8 mouse cellular contexts compared by ENCODE assay signal in the genomic region with DNA sequence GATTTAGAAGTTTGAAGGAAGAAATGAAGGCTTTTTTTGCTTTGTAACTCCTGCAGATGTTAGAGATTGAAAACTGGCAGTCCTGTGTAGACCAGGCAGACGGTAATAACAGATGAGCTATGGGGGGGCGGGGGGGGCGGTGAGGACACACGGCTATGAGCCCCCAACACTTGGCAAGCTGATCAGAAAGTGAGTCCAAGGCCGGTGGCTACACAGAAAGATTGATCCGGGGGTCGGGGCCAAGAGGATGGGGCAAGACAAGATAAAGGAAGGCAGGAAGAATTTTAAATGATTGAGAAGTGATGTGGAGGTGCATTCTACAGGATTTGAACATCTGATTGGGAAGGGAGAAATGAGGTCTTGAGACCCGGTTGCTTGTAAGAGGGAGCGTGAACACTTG. TPM values are rescaled to one million over a fixed set of nuclear protein-coding genes. Genes with fewer than 3 reads are reported as not detected.
A peak's percentile ranks its signal among the peaks of the same experiment; 100 is the strongest.
DNase-seq lines count a peak whose midpoint lies in the region; ATAC-seq and TF ChIP-seq lines count a peak whose summit lies in the region.

No protein-coding gene starts in this region.

- H3K79me2 ChIP-seq in heart, adult 2 months (replicated peaks; ENCODE audit: control insufficient read depth, insufficient read depth, low read length): peaks cover 1% of the 10 kb centered on the region

- H3K4me3 ChIP-seq in heart, adult 2 months: peak overlapping the region; percentile 87; the same call in 1 of the 2 replicates
- H3K4me3 ChIP-seq in ES-Bruce4 (ENCODE audit: low read depth, low read length): peak overlapping the region; percentile 67
- peak overlapping the region; percentile 87 for H3K4me3 ChIP-seq in heart, embryonic 16.5 days (ENCODE audit: low read length)
- H3K4me3 ChIP-seq in liver, postnatal 0 days (ENCODE audit: low read depth, low read length): peak overlapping the region; percentile 73; the same call in 1 of the 2 replicates

- peak overlapping the region; percentile 80 for H3K4me2 ChIP-seq in heart, embryonic 16.5 days (ENCODE audit: low read depth, low read length)
- H3K4me2 ChIP-seq in liver, postnatal 0 days (ENCODE audit: low read depth, low read length): peak overlapping the region; percentile 93

- no peak for TF ChIP-seq EP300 in heart, adult 2 months (IDR thresholded peaks at IDR 0.05; ENCODE audit: insufficient read depth, low read depth, low read length)
- TF ChIP-seq EP300 in ES-Bruce4 (IDR thresholded peaks at IDR 0.05; ENCODE audit: insufficient read depth, low read depth, low read length): no peak
- no peak for TF ChIP-seq EP300 in liver, postnatal 0 days (IDR thresholded peaks at IDR 0.05; ENCODE audit: low read depth)

- 33% methylated on average over 9 of the region's 9 CpGs for WGBS in heart, adult 2 months
- 27% methylated on average over 9 of the region's 9 CpGs for WGBS in heart, embryonic 16.5 days
- WGBS in liver, postnatal 0 days (ENCODE audit: insufficient replicate concordance): 32% methylated on average over 9 of the region's 9 CpGs

- H3K4me1 ChIP-seq in heart, adult 2 months (ENCODE audit: control insufficient read depth, insufficient read depth, low read length): no peaks in the 10 kb centered on the region
- no peaks in the 10 kb centered on the region for H3K4me1 ChIP-seq in ES-Bruce4 (ENCODE audit: control insufficient read depth, insufficient read depth, low read length)
- H3K4me1 ChIP-seq in heart, embryonic 16.5 days (ENCODE audit: control insufficient read depth, insufficient read depth, low read length): peaks cover 13% of the 10 kb centered on the region
- peaks cover 3% of the 10 kb centered on the region; the same call in 1 of the 2 replicates for H3K4me1 ChIP-seq in liver, postnatal 0 days (ENCODE audit: insufficient read depth)

- DNase-seq in heart, adult 2 months: no peak
- no peak for DNase-seq in heart, adult 18-20 months
- no peak for DNase-seq in liver, postnatal 0 days
- DNase-seq in frontal cortex, postnatal 25 days (ENCODE audit: low spot score in 2 of 2): no peak
- DNase-seq in ovary, postnatal 14 days (ENCODE audit: low spot score): no peak
- no peak for DNase-seq in cerebellum, postnatal 36 days

- no peak for ATAC-seq in heart, embryonic 16.5 days (replicated peaks; ENCODE audit: extremely low read depth, insufficient read depth, low FRiP score)
- no peak for ATAC-seq in liver, postnatal 0 days

- H3K36me3 ChIP-seq in heart, adult 2 months (ENCODE audit: control insufficient read depth, insufficient read depth, low read length): no peaks in the 10 kb centered on the region
- no peaks in the 10 kb centered on the region for H3K36me3 ChIP-seq in ES-Bruce4 (ENCODE audit: control insufficient read depth, insufficient read depth, low read length, poor library complexity, severe bottlenecking)
- H3K36me3 ChIP-seq in heart, embryonic 16.5 days (ENCODE audit: control insufficient read depth, insufficient read depth): no peaks in the 10 kb centered on the region
- no peaks in the 10 kb centered on the region for H3K36me3 ChIP-seq in liver, postnatal 0 days (replicated peaks; ENCODE audit: insufficient read depth, low read length)

- no peak for TF ChIP-seq CTCF in heart, adult 2 months (IDR thresholded peaks at IDR 0.05)
- TF ChIP-seq CTCF in ES-Bruce4 (IDR thresholded peaks at IDR 0.05; ENCODE audit: low read depth, low read length): no peak
- no peak for TF ChIP-seq CTCF in liver, postnatal 0 days (IDR thresholded peaks at IDR 0.05; ENCODE audit: low read depth)

- H3K27me3 ChIP-seq in heart, adult 2 months (ENCODE audit: control insufficient read depth, insufficient read depth, low read length): no peaks in the 10 kb centered on the region
- H3K27me3 ChIP-seq in ES-Bruce4 (ENCODE audit: control insufficient read depth, insufficient read depth, low read length, poor library complexity, severe bottlenecking): peaks cover 5% of the 10 kb centered on the region
- H3K27me3 ChIP-seq in heart, embryonic 16.5 days (ENCODE audit: control insufficient read depth, insufficient read depth, low read length): 0 out of 2 replicates have a peak, but pooled peaks cover 2% of the 10 kb centered on the region
- H3K27me3 ChIP-seq in liver, postnatal 0 days (ENCODE audit: insufficient read depth, low read length): peaks cover 33% of the 10 kb centered on the region

- H3K9ac ChIP-seq in heart, adult 2 months (ENCODE audit: low read depth, low read length): no peak overlapping the region
- H3K9ac ChIP-seq in ES-Bruce4 (ENCODE audit: low read depth, poor library complexity, severe bottlenecking): peak overlapping the region; percentile 70
- peak overlapping the region; percentile 92; the same call in 1 of the 2 replicates for H3K9ac ChIP-seq in heart, embryonic 16.5 days (ENCODE audit: low read length)
- H3K9ac ChIP-seq in liver, postnatal 0 days (replicated peaks): no peak overlapping the region

- no peaks in the 10 kb centered on the region for H3K9me3 ChIP-seq in ES-Bruce4 (replicated peaks; ENCODE audit: control insufficient read depth, insufficient read depth, low read length, poor library complexity, severe bottlenecking)
- no peaks in the 10 kb centered on the region for H3K9me3 ChIP-seq in heart, embryonic 16.5 days (replicated peaks; ENCODE audit: control insufficient read depth, low read length)
- no peaks in the 10 kb centered on the region for H3K9me3 ChIP-seq in liver, postnatal 0 days (ENCODE audit: low read length)

- TF ChIP-seq POLR2A in heart, adult 2 months (IDR thresholded peaks at IDR 0.05; ENCODE audit: insufficient read depth, low read depth, low read length): no peak
- no peak for TF ChIP-seq POLR2A in ES-Bruce4 (IDR thresholded peaks at IDR 0.05; ENCODE audit: insufficient read depth, low read length)

- intact Hi-C loops in heart, adult 2 months (cut with DNase I): no loop called here

- no peak overlapping the region for H3K27ac ChIP-seq in heart, adult 2 months
- no peak overlapping the region for H3K27ac ChIP-seq in ES-Bruce4 (ENCODE audit: insufficient read depth, low read length)
- H3K27ac ChIP-seq in heart, embryonic 16.5 days (ENCODE audit: low read length): no peak overlapping the region
- H3K27ac ChIP-seq in liver, postnatal 0 days (ENCODE audit: low read depth): no peak overlapping the region

RNA-seq across cellular contexts. Expression of gene Gkap1, which starts 0.4 kb away (rescaled TPM):
- total RNA-seq in heart, adult 2 months (2021): 10 to 100 TPM; 21.8 to 28.3 TPM
- polyA plus RNA-seq in heart, adult 2 months (2012; rRNA removed): 4.7 and 7.1 TPM in 2 replicates
- 10 to 100 TPM; 22.9 to 28.5 TPM for total RNA-seq in heart, adult 18-20 months (2021)
- 41.8 and 44.2 TPM in 2 replicates for polyA plus RNA-seq in ES-Bruce4 (2011; ENCODE audit: insufficient read depth, insufficient read length, low read depth, missing spikeins)
- polyA plus RNA-seq in heart, embryonic 16.5 days (2015; fragmentation: Nextera tagmentation; extraction: Ambion mirVana): 17.0 and 18.9 TPM in 2 replicates
- polyA plus RNA-seq in liver, postnatal 0 days (2015; fragmentation: Nextera tagmentation; extraction: Ambion mirVana): 10.4 and 14.1 TPM in 2 replicates

RNA-seq across cellular contexts. Expression of gene Ubqln1, which starts 59.6 kb away (rescaled TPM):
- 10 to 100 TPM; 48.8 to 49.2 TPM for total RNA-seq in heart, adult 2 months (2021)
- polyA plus RNA-seq in heart, adult 2 months (2012; rRNA removed): 49.4 and 67.0 TPM in 2 replicates
- 10 to 100 TPM; 52.6 to 56.0 TPM for total RNA-seq in heart, adult 18-20 months (2021)
- polyA plus RNA-seq in ES-Bruce4 (2011; ENCODE audit: insufficient read depth, insufficient read length, low read depth, missing spikeins): 176 and 182 TPM in 2 replicates
- polyA plus RNA-seq in heart, embryonic 16.5 days (2015; fragmentation: Nextera tagmentation; extraction: Ambion mirVana): 71.4 and 71.8 TPM in 2 replicates
- polyA plus RNA-seq in liver, postnatal 0 days (2015; fragmentation: Nextera tagmentation; extraction: Ambion mirVana): 44.2 and 44.5 TPM in 2 replicates

Comparison
In these comparisons a context has a peak if more than half of its experiments do, and no peak if none do; other contexts are left out.
1. H3K9ac ChIP-seq: peak in ES-Bruce4 (single experiment) and heart, embryonic 16.5 days (single experiment); none in heart, adult 2 months (single experiment) and liver, postnatal 0 days (single experiment).
2. Peak in every context shown above with its lines, with median percentiles within 50 percentile points of each other: H3K4me3 ChIP-seq.